Mouse (Mus musculus) spleen, adult 2 months (tissue): ENCODE data around the gene Fcer1g.

Experiments
- CTCF ChIP-seq: fragments of 200-500 bp; IDR thresholded peaks from 2 replicates; pipeline ENCODE4 v1.5.1; 2011; ENCODE audit warnings: mild to moderate bottlenecking, inconsistent platforms; ENCODE audit not compliant: insufficient read depth, insufficient read length, insufficient replicate concordance; ENCODE audit errors: extremely low read depth
- POLR2A ChIP-seq: fragments of 200-500 bp; IDR thresholded peaks from 2 replicates; pipeline ENCODE4 v1.6.1; 2011; ENCODE audit warnings: low read depth, low read length, inconsistent platforms

DNA sequence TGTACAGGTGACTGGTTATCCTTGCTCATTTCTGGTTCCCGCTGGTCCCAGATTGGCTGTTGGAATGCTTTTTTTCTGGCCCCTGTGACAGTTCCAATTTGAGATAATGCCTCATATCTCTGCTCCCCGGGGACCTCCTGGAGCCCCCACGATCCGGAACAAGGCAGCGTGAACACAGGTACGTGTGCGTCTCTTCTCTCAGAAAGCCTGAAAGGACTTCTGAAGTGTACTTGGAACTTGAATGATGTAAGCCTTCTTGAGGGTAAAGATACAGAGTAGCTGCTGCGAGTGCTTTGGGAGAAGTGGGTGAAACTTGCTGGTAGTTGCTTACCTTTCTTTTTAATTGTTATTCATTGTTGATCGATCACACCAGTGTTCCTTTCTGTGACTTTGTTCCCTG lies 37.0 kb upstream of the Fcer1g start:
- TF ChIP-seq CTCF (no peak), POLR2A (no peak)
